Mouse (Mus musculus): ENCODE results near the gene Tm7sf3.

Gene Tm7sf3

DNA sequence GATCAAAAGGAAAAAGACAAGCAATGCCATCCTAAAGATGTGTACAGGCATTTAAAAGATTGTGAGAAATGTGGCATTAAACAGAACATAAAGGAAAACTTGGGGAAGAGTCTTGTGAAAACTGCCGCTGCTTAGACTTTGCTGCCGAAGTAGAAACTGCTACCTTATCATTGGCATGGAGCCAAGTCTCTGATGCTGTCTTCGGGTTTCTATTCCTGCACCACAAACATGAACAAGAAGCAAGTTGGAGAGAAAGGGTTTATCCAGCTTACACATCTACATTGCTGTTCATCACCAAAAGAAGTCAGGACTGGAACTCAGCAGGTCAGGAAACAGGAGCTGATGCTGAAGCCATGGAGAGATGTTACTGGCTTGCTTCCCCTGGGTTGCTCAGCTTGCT, 10.6 kb upstream of the Tm7sf3 start:
- peak; percentile 28 for DNase-seq

GRCm38 (mm10) chr6:146651431-146651830, 8.8 kb upstream of the Tm7sf3 start:
- DNase-seq = no peak

DNA sequence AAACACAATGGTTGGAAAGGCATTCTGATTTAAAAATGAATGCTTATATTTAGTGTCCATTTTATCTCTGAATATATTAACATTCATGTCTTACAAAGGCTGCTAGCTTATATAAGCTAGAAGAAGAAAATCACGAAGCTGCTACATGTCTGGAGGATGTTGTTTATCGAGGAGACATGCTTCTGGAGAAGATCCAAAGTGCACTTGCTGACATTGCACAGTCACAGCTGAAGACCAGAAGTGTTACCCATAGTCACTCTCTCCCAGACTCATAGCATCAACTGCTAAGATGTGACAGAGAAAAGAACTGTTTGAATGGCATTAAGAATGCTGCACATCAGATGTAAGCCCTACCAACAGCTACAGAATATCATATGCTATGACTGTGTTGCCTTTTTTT, 7.4 kb upstream of the Tm7sf3 start:
- DNase-seq = no peak

DNA sequence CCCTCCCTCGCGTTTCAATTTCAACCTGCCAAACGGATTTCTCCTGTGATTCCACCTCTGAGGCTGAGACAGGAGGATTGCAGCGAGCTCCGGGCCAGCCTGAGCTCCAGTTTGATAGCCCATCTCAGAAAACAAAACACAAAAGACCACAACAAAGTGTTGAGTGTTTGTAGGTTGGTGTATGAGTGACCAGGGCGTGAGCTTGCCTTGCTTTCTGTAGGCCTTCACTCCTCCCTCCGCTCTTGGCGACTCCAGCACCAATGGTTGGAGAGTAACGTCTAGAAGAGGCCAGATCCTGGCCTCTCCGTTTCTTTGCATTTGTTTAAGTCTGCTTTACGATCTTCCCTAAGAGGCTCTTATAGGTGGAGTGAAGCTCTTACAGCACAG, 553 bp upstream of the Tm7sf3 start:
- peak; percentile 89 for DNase-seq

DNA sequence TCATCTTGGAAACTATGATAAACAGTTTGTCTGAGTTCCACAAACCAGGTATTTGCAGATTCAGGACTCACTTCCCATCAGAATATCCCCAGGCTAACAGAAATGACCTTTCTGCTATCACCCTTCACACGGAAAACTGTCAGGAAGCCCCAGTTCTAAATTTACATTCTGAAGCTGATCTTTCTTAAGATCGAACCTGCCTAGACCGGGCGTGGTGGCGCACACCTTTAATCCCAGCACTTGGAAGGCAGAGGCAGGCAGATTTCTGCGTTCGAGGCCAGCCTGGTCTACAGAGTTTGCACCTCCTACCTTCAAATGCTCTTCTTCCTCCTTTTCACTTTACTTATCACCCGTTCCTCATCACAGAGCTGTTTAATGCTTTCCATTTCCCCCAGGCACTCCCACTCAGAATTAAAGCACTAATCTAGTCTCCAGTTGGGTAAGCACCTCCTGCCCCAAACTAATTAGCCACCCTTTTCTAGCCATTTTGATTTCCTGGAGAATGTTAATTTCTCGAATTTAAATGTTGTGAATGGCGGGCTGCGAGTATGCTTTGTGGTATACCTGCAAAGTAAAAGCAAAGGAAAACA, 908 bp downstream of the Tm7sf3 start:
- peak; percentile 88 for DNase-seq

GRCm38 (mm10) chr6:146640991-146641390, 1.6 kb downstream of the Tm7sf3 start:
- no peak for DNase-seq

DNA sequence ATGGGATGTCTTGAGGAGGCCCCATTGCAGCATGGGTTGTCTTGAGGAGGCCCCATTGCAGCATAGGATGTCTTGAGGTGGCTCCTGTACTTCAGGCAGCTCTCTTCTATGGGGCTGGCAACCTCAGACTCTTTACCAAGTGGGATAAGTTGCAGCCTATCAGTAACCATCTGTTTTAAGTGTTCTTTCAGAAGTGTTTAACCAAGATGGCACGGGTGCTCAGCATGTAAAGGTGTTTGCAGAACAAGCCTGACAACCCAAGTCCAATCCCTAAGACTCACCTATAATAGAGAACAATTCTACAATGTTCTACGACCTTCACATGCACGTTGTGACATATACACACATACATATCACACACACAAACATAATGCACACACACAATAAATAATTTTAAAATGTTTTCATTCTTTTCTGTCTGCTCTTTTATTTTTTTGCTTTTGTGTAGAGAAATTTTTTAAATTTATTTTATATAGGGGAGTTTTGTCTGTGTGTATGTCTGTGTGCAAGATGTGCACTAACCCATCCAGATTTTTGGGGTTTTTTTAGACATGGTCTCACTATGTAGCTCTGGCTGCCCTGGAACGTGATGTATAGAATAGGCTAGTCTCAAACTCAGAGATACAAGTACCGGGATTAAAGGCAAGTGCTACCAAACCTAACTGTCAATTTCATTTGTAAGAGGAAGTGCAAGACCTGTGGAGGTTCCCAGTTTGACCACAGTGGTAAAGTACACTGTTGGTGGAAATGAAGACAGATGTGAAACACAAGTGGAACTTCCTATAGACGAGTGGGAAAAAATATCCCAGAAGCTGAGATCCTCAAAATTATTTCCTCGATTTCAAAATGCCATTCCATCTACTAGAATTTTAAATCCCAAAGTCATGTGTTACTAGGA, 2.3 kb downstream of the Tm7sf3 start:
- DNase-seq = peak; percentile 45

GRCm38 (mm10) chr6:146636482-146636881, 6.1 kb downstream of the Tm7sf3 start:
- DNase-seq = peak; percentile 53

GRCm38 (mm10) chr6:146634759-146635606, 7.6 kb downstream of the Tm7sf3 start:
- peak; percentile 61 for DNase-seq

DNA sequence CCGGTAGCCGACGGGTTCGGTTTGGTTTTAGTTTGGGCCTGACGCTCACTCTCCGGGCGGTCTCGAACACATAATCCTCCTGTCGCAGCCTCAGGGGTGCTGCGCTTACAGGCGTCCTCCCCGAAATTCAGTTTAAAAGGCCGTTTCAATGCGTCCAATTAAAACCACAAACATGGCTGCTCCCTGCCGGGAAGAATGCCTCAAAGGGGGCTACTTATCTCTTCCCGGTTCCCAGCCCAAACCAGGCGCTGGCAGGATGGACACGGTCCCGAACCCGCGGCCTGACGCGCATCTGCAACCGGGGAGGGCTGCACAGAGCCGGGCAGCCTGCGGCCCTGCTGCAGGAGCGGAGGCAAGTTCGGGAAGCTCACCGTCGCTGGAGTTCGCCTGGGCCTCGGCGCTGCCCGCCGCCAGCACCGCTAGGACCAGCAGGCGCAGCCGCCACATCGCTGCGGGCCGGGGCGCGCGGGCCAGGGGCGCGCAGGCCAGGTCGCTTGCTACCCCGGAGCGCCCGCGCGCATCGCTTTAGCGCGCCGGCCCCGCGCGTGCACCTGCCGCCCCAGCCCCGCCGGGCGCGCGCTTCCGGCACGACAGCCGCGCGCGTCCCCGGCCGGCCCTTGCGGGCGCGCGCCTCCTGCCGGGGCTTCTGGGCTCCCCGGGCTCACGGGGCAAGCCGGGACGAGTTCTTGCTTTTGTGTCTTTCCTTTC, 8.5 kb downstream of the Tm7sf3 start:
- DNase-seq = peak; percentile 99

GRCm38 (mm10) chr6:146633629-146634014, 9.0 kb downstream of the Tm7sf3 start:
- DNase-seq = peak; percentile 94

- peak; percentile 89 for DNase-seq
These were observed 9.5 kb downstream of the Tm7sf3 start for GRCm38 (mm10) chr6:146633097-146633496.

DNA sequence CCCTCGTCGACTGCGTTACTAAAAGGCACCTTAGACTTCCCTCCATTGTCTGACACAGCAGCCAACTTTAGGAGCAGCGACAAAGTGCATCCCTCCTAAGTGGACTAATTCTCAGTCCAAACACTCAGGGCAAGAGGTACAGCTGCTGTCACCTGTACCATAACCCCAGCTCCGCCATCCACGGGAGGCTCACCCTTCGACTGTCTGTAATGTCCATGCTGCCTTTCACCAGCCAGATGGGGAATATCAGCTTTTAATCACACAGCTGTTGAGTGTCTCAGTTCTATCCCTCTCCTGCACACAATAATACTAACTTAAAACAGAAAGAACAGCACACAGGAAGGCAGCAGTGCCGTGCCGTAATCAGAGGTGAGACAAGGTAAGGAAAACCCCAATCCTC, 10.2 kb downstream of the Tm7sf3 start:
- DNase-seq = peak; percentile 61

- DNase-seq = peak; percentile 87
These were observed 10.8 kb downstream of the Tm7sf3 start for GRCm38 (mm10) chr6:146631847-146632246.

DNA sequence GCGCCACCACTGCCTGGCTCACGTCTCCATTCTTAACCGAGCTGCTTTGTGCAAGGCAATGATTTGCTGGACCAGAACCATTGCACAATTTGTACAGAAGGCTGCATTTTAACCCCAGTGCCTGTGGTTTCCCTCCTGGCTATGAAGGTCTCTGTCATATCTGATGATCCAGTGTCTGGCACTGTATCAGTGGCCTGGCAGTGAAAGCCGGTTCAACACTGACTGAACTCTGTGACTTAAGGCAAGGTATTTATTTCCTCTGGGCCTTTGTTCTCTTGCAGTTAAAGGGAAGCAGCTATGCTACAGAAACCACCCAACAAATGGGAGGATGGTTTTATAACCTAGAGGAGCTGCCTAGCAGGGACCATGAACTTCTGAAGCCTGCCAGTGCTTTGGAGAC, 11.7 kb downstream of the Tm7sf3 start:
- DNase-seq = peak; percentile 76

DNA sequence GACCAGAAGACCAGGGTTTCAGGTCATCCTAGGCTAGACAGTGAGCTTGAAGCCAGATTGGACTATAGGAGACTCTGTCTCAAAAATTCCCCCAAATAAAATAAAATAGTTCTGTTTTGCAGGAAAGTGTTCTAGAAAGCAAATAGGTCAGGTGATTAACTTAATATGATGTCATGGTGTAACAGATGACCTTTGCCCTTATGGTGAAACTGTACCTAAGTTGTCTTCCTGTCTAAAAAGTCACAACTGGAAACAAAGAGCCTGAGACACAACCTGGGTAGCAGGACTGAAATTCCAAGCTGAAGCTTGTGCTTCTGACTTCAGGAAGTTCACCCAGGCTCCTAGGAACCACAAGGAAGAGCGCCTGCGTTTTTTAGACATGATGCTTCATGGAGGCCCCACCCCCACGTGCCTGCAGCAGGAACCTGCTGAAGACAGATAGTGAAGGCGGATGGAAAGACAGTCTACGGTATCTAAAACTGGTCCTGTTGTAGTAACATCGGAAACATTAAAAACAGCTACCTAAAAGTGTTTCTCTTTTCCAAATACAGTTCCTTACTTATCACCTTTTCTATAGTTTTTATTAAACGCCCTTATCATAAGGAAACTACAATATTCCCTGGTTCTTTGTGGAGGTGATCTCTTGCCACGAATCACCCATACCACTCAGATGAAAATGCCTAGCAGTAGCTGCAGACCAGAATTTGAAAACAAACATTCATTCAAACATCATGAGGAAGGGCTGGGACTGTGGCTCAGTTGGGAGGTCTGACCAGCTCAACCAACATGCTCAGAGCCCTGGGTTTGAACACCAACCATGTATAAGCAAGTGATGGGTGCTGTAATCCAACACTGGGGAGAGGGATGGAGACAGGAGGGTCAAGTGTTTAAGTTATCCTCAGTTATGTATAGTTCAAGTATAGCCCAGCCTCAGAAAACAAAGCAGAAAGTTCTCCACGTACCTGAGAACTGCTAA, 12.6 kb downstream of the Tm7sf3 start:
- DNase-seq = peak; percentile 76

DNA sequence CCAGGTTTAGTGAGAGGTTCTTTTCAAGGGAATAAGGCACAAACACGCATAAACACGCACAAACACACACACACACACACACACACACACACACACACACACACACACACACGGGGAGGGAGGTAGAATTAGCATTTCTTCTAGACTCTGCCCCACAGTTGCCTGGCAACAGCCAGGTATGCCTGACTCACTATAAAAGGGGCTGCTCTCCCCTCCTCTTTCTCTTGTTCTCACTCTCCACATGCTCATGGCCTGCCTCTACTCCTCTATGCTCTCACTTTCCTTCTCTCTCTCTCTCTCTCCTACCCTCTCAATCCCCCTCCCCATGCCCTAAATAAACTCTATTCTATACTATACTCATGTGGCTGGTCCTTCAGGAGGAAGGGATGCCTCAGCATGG, 14.5 kb downstream of the Tm7sf3 start:
- no peak for DNase-seq

DNA sequence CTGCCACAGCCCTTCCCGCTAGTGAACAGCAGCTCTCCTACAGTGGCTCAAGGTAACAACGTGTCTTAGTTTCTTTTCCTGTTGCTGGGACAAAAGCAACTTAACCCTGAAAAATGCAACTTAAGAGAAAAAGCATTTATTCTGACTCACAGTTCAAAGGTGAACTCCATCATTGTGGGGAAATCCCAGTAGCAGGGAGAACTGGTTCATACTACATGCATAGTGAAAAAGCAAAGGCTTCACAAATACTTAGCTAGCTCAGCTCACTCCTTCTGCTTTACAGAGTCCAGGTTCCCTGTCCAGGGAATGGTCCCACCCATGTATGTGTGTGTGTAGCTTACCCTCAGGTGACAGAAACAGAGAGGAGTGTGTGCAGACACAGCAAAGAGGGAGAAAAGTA, 26.0 kb downstream of the Tm7sf3 start:
- DNase-seq = peak; percentile 12

- DNase-seq = peak; percentile 78
These were observed 26.7 kb downstream of the Tm7sf3 start for GRCm38 (mm10) chr6:146615891-146616290.

DNA sequence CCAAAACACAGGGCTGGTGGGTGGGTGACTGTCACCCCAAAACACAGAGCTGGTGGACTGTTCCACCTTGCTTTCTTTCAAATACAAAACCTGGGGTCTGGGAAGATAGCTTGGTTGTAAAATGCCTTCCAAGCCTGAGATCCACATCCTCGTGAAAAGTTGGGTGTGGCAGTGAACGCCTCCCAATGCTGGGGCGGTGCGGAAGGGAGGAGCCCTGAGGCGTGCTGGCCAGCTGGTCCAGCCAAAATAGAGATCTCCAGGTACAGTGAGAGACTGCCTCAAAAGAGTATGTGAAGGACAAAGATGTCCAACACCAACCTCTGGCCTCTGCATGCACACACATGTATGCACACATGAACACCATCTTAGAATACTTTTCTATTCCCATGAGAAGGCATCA, 28.1 kb downstream of the Tm7sf3 start:
- DNase-seq = peak; percentile 64

GRCm38 (mm10) chr6:146613907-146614306, 28.7 kb downstream of the Tm7sf3 start:
- peak; percentile 71 for DNase-seq

GRCm38 (mm10) chr6:146612736-146613135, 29.9 kb downstream of the Tm7sf3 start:
- DNase-seq = peak; percentile 40
